Mouse (Mus musculus): ENCODE data around the gene Gbp5. TPM values are rescaled to one million over a fixed set of nuclear protein-coding genes. Genes with fewer than 3 reads are reported as not detected.

Gene Gbp5
- polyA plus RNA-seq (2017; shearing (Covaris generic)) = 7.1 TPM

DNA sequence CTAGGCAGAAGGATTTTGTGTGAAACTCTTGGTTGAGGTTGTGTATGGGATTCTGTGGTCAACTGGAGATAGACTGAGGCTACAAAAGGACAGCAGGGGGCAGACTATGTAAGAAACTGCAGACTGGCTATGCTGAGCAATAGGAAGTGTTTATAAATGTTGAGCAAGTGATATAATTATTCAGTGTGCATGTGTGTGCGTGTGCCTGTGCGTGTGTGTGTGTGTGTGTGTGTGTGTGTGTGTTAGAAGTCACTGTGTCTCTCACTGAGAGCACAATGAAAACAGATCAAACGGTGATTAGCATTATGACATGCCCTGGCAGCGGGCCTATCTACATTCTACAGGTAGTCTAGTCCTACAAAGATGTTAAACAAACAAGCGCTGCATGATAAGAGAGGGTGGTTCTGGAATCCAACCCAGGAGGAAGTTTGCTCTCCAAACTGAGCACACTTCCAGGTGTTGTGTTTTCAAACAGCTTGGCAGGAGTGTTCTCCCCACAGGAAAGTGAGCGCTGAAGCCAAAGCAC is at the start of gene Gbp5:
Gene Gbp5 (plus strand): TSS at position 443 of the 526 bp plus-strand sequence.

DNA sequence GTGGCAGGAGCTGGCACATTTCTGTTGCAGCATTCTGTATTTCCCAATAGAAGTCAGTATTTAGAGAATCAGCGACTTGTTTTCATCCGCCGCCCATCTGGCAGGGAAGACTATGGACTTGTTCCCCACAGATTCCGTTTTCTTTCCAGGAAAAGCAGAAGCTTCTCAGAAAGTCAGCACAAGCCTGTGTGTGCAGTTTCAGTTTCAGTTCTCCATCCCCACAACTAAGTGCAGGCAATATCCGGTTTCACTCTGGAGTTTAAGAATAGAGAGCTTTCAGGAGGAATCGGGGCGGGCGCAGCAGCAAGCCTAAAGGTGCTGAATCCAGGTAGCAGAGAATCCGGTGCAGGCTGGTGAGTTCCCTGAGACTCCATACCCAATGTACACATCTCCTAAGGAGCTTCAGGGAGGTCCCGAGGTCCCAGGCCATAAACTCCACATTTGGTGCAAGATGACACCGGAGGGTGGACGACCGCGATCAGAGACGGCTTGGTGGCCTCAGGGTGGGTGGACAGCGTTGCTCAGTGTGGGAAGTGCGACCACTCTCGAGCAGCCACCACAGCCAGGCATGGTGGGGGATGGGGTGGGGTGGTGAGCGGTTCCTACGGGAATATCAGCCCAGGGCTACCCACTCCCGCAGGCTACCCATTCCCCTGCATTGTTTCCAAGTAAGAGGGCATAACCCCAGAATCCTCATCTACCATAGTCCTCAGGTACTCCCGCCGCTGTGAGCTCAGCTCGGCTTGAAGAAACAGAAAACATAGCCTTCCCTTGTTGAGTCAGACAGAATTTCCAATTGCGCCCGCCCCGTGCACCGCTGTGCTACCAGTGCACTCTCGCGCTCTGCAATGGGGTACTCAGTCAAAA is 36.5 kb downstream of the Gbp5 start, which contains the start of gene Gbp7:
Gene Gbp7 (plus strand): TSS at position 256 of the 867 bp plus-strand sequence.

DNA sequence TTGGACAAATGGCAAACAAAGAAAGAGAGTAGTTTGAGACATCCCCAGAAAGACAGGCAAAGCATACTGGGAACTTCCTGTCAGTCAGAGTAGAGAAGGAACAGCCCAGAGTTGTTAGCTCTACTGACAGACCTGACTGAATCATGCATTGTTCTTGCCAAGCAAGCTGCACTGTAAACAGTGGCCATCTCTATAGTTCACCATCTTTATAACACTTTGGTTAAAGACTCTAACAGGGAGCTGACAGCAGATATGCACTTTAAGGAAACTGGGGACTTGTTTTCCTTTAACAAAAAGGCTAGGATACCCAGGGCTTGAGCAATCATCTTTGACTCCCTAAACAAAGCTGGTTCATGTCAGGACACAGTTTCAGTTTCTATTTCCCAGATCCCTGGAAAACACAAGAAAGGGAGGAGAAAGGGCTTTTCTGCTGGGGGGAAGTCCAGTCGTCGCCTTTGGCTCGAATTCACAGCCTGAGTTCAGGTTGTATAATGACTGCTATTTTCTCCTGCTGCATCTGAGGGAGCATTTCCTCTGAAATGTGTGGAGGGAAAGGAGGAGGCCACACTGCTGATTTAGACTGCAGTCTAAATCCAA is 66.0 kb downstream of the Gbp5 start, which contains the start of gene Gbp3:
Gene Gbp3 (plus strand): TSS at position 395 of the 597 bp plus-strand sequence.

Other genes with a start within 250 kb of the Gbp5 start
- 56.3 TPM for gene Pdlim5, start 98.3 kb upstream of the Gbp5 start, polyA plus RNA-seq (2017; shearing (Covaris generic))
- gene Gbp7, start 36.4 kb downstream of the Gbp5 start, polyA plus RNA-seq (2017; shearing (Covaris generic)) = 46.6 TPM
- 10.2 TPM for gene Gbp3, start 66.0 kb downstream of the Gbp5 start, polyA plus RNA-seq (2017; shearing (Covaris generic))
- gene Gbp2b, start 100.9 kb downstream of the Gbp5 start, polyA plus RNA-seq (2017; shearing (Covaris generic)) = 0.21 TPM
- gene Gbp2, start 126.6 kb downstream of the Gbp5 start, polyA plus RNA-seq (2017; shearing (Covaris generic)) = 31.9 TPM
- gene Kyat3, start 207.1 kb downstream of the Gbp5 start, polyA plus RNA-seq (2017; shearing (Covaris generic)) = 0.95 TPM

Data from naive thymus-derived CD4-positive, alpha-beta T cell, adult 5 months (primary cell).